Mouse (Mus musculus): ENCODE data around the gene Cald1.

Cald1 gene

GRCm38 (mm10) chr6:34754448-34754847, 156.1 kb downstream of the Cald1 start:
- peak; percentile 55 for DNase-seq (ENCODE audit: inconsistent ontology term)

- DNase-seq (ENCODE audit: inconsistent ontology term), result no peak
These were observed 160.0 kb downstream of the Cald1 start for GRCm38 (mm10) chr6:34758340-34758739.

- DNase-seq (ENCODE audit: inconsistent ontology term), result peak; percentile 43
These were observed 161.7 kb downstream of the Cald1 start for GRCm38 (mm10) chr6:34760023-34760422.

- DNase-seq (ENCODE audit: inconsistent ontology term), result no peak
These were observed 167.4 kb downstream of the Cald1 start for GRCm38 (mm10) chr6:34765721-34766120.

GRCm38 (mm10) chr6:34769984-34770383, 171.7 kb downstream of the Cald1 start:
- no peak for DNase-seq (ENCODE audit: inconsistent ontology term)

- no peak for DNase-seq (ENCODE audit: inconsistent ontology term)
These were observed 172.2 kb downstream of the Cald1 start for GRCm38 (mm10) chr6:34770491-34770890.

- no peak for DNase-seq (ENCODE audit: inconsistent ontology term)
These were observed 178.1 kb downstream of the Cald1 start for GRCm38 (mm10) chr6:34776396-34776795.

- no peak for DNase-seq (ENCODE audit: inconsistent ontology term)
These were observed 178.8 kb downstream of the Cald1 start for GRCm38 (mm10) chr6:34777094-34777493.

- no peak for DNase-seq (ENCODE audit: inconsistent ontology term)
These were observed 179.8 kb downstream of the Cald1 start for GRCm38 (mm10) chr6:34777981-34778668.

GRCm38 (mm10) chr6:34780231-34780942, 182.1 kb downstream of the Cald1 start, which contains the start of gene Agbl3:
Gene Agbl3 (plus strand): TSS chr6:34780432.
- peak; percentile 90 for DNase-seq (ENCODE audit: inconsistent ontology term)

GRCm38 (mm10) chr6:34780943-34781289, 182.6 kb downstream of the Cald1 start:
- no peak for DNase-seq (ENCODE audit: inconsistent ontology term)

- no peak for DNase-seq (ENCODE audit: inconsistent ontology term)
These were observed 184.2 kb downstream of the Cald1 start for GRCm38 (mm10) chr6:34782493-34782892.

GRCm38 (mm10) chr6:34796881-34797280, 198.6 kb downstream of the Cald1 start:
- DNase-seq (ENCODE audit: inconsistent ontology term), result peak; percentile 84

GRCm38 (mm10) chr6:34797887-34798286, 199.6 kb downstream of the Cald1 start:
- peak; percentile 57 for DNase-seq (ENCODE audit: inconsistent ontology term)

GRCm38 (mm10) chr6:34805582-34805981, 207.3 kb downstream of the Cald1 start:
- no peak for DNase-seq (ENCODE audit: inconsistent ontology term)

GRCm38 (mm10) chr6:34810651-34811050, 212.4 kb downstream of the Cald1 start:
- DNase-seq (ENCODE audit: inconsistent ontology term), result no peak

GRCm38 (mm10) chr6:34824406-34824805, 226.1 kb downstream of the Cald1 start:
- no peak for DNase-seq (ENCODE audit: inconsistent ontology term)
